Mouse (Mus musculus): ENCODE measurements around the gene Junb.
A peak's percentile ranks its signal among the peaks of the same experiment; 100 is the strongest.

DNA sequence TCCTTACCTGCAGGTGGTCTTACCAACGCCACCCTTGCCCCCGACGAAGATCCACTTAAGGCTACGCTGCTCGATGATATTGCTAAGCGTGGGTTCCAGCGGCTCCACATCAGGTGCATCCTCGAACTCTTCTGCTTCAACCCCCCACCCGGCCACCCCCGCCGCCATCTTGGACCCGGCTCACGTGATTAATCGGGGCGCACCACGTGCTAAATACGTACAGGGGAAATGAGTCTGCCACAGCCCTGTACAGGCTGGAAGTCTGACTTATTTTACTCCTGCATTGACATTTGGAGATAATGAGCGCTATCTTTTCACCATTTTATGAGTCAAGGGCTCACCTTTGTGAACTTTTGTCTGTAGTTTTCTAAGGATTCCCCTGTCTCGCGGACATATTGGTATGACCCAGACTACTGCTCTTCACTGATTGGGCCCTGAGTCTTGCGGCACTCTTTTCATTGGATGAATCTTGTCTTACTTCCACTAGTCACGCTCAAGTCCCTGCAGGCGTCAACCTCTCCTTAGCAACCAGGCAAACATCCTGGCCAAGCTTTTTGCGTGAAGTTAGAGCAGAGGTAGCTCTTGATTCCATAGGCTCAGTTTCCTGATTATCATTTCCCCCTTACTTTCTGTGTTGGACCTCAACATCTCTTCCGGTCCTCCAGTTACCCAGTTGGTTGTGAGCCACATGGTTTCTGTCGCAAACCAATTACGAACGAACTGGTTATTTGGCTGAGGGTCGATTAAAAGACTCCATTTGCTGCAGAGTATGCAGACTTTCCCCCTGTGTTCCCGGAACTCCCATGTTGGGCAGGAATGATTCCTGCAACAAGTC, 46.8 kb upstream of the Junb start, which contains the start of gene Asna1:
- TF ChIP-seq CTCF (IDR thresholded peaks at IDR 0.05; ENCODE audit: extremely low read depth, insufficient read depth, low read length) (no peak), POLR2A (IDR thresholded peaks at IDR 0.05; ENCODE audit: extremely low read depth, insufficient read depth, low read length) (peak; percentile 67; the same call in 1 of the 2 replicates)

Data from cortical plate, adult 2 months (tissue).